Mouse (Mus musculus) neural tube, embryonic 11.5 days (tissue): ENCODE data around the gene Cep170. TPM values are rescaled to one million over a fixed set of nuclear protein-coding genes. Genes with fewer than 3 reads are reported as not detected.

Experiments
- ATAC-seq: fragments of 200-750 bp; cut with Nextera tagmentation; 2 replicates; pipeline ENCODE4 v1.8.0; 2017; ENCODE audit warnings: moderate number of reproducible peaks, mild to moderate bottlenecking, moderate TSS enrichment, moderate library complexity; ENCODE audit not compliant: insufficient read depth, low FRiP score, low TSS enrichment
- DNase-seq: peaks from one replicate; pipeline ENCODE4 v3.0.0-alpha.2; 2015; ENCODE audit warnings: low spot score
- H3K27ac ChIP-seq: fragments of 300-500 bp; sonication (generic); 2 replicates; pipeline ENCODE4 v1.5.1; 2014; ENCODE audit warnings: low read depth, mild to moderate bottlenecking, low read length
- H3K27me3 ChIP-seq: fragments of 300-500 bp; sonication (generic); 2 replicates; pipeline ENCODE4 v1.6.1; 2014; ENCODE audit warnings: mild to moderate bottlenecking, low read length, mixed read lengths; ENCODE audit not compliant: control insufficient read depth, insufficient read depth
- H3K36me3 ChIP-seq: fragments of 300-500 bp; sonication (generic); 2 replicates; pipeline ENCODE4 v1.6.1; 2014; ENCODE audit warnings: mild to moderate bottlenecking, low read length, moderate library complexity, mixed read lengths; ENCODE audit not compliant: control insufficient read depth, insufficient read depth
- H3K4me1 ChIP-seq: fragments of 300-500 bp; sonication (generic); 2 replicates; pipeline ENCODE4 v1.6.1; 2014; ENCODE audit warnings: low read length, mixed read lengths; ENCODE audit not compliant: control insufficient read depth, insufficient read depth
- H3K4me2 ChIP-seq: fragments of 300-500 bp; sonication (generic); 2 replicates; pipeline ENCODE4 v1.6.1; 2014; ENCODE audit warnings: low read depth, mild to moderate bottlenecking, moderate library complexity
- H3K4me3 ChIP-seq: fragments of 300-500 bp; sonication (generic); 2 replicates; pipeline ENCODE4 v1.5.1; 2014; ENCODE audit warnings: low read depth, low read length
- H3K9ac ChIP-seq: fragments of 300-500 bp; sonication (generic); 2 replicates; pipeline ENCODE4 v1.6.1; 2014; ENCODE audit warnings: mild to moderate bottlenecking, low read length
- H3K9me3 ChIP-seq: fragments of 300-500 bp; sonication (generic); 2 replicates; pipeline ENCODE4 v1.6.1; 2016; ENCODE audit warnings: low read length; ENCODE audit not compliant: control insufficient read depth
- WGBS: fragments of 180-500 bp; shearing (Covaris S2); extraction: QIAGEN DNeasy Blood & Tissue Kit; methylation state at CpG from one replicate; pipeline ENCODE4 v1.1.7; 2014; 5-methylcytosine and 5-hydroxymethylcytosine counted together
- polyA plus RNA-seq: library from polyadenylated mRNA; unstranded; fragments of >200 nt; fragmentation: Nextera tagmentation; extraction: Ambion mirVana; gene quantifications from 2 replicates; pipeline ENCODE4 v1.2.1, GENCODE M21; 2014

The Cep170 gene
- polyA plus RNA-seq, result 75.8 and 86.6 TPM in 2 replicates

GRCm38 (mm10) chr1:176814036-176814420 lies at the start of gene Cep170:
Gene Cep170, minus strand, starts transcription at chr1:176814067.
- Histone ChIP-seq H3K4me1 (peaks cover 3% of the 10 kb centered on the region), H3K4me3 (peak within 1 kb of the TSS; percentile 89), H3K4me2 (peak within 1 kb of the TSS; percentile 51), H3K27ac (peak within 1 kb of the TSS; percentile 99), H3K9me3 (no peaks in the 10 kb centered on the region), H3K27me3 (no peaks in the 10 kb centered on the region), H3K9ac (peak within 1 kb of the TSS; percentile 96), H3K36me3 (no peaks in the 10 kb centered on the region)
- 0% methylated on average over 28 of the region's 28 CpGs for WGBS
- ATAC-seq (peak; percentile 95), DNase-seq (peak; percentile 100)

DNA sequence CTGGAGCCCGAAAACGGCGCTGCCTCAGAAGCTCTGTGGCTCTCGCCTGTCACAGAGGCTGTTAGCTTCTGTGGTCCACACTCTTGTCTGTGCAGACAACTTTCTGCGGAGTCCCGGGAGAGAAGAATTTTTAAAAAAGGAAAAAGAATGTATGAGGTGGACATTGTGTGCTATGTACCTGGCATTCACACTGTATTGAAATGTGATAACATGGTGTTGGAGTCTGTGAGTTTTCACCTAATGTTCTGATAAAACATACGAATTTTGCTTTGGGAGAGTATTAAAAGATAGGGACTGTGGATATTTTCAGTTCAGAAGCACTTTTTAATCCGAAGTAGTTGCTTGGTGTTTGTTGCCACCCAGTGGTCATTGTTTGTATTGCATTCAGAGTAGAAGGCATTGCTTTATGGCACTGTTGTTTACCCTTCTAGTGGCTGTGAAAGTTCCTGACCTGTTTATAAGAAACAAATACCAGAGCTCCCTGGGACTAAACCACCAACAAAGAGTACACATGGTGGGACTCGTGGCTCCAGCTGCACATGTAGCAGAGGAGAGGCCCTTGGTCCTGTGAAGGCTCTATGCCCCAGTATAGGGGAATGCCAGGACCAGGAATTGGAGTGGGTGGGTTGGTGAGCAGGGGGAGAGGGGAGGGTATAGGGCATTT lies 48.2 kb upstream of the Cep170 start:
- DNase-seq, result peak; percentile 40
- Histone ChIP-seq H3K9me3 (no peaks in the 10 kb centered on the region), H3K27ac (no peak overlapping the region), H3K36me3 (no peaks in the 10 kb centered on the region), H3K4me3 (no peak overlapping the region), H3K4me1 (no peaks in the 10 kb centered on the region), H3K27me3 (no peaks in the 10 kb centered on the region), H3K4me2 (no peak overlapping the region), H3K9ac (no peak overlapping the region)
- 61% methylated on average over 9 of the region's 9 CpGs for WGBS
- ATAC-seq, result no peak

DNA sequence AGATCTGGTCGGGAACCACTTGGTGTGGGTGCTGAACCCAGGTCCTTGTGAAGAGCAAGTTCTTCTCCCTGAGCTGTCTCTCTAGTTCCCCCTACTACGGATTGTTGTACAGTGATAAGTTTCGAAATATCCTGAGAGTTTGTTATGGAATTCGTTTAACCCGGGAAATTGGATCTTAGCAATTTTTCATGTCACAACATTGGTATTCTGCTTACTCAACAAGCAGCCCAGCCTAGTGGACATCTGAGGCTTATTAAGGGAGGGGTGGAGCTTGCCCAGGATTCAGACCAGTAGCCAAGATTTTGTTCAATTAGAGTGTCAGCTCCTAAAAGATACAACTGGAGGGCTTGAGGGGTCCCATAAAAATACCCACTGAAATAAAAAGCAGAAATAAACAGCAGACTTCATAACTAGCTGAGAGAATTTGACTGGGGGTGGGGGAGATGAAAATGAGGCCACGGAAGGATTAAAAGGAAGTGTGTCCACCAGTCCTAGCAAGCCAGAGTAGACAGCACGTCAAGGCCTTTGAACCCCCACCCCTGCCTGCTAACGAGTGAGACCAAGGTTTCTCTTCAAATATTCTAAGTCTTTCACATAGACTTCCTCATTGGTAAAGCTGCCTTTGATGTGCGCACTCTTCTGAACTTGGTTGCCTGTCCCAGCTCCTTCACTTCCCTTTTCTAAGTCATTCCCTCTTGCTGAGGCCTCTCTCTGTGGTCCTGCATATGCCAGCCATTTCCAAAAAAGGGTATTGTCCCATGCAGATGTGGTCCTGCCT lies 39.1 kb upstream of the Cep170 start:
- Histone ChIP-seq H3K27ac (no peak overlapping the region), H3K9ac (no peak overlapping the region), H3K27me3 (no peaks in the 10 kb centered on the region), H3K9me3 (no peaks in the 10 kb centered on the region), H3K36me3 (no peaks in the 10 kb centered on the region), H3K4me1 (no peaks in the 10 kb centered on the region), H3K4me2 (no peak overlapping the region), H3K4me3 (no peak overlapping the region)
- DNase-seq (no peak), ATAC-seq (no peak)
- WGBS, result 93% methylated on average over 9 of the region's 9 CpGs

DNA sequence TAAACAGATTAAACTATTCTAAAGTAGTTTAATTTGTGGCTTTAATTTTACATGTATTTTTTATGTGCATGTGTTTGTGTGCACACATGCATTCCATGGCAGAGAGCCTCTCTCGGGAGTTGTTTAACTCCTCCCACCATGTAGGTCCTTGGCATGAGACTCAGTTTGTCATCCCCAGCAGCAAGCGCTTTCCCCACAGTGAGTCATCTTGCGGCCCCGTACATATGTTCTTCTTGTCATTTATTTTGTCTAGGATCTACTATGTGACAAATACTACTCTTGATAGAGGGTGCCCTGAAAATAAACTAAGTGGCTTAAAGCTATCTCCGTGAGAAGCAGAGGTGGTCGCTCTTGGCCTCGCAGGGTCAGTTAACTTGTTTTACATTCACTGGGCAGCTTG lies 37.5 kb upstream of the Cep170 start:
- H3K9me3 ChIP-seq, result no peaks in the 10 kb centered on the region
- no peak overlapping the region for H3K4me2 ChIP-seq
- no peaks in the 10 kb centered on the region for H3K4me1 ChIP-seq
- no peaks in the 10 kb centered on the region for H3K27me3 ChIP-seq
- ATAC-seq (no peak), DNase-seq (no peak)
- no peak overlapping the region for H3K9ac ChIP-seq
- H3K27ac ChIP-seq, result no peak overlapping the region
- H3K36me3 ChIP-seq, result no peaks in the 10 kb centered on the region
- no peak overlapping the region for H3K4me3 ChIP-seq
- 95% methylated on average over 7 of the region's 7 CpGs for WGBS

- no peaks in the 10 kb centered on the region for H3K36me3 ChIP-seq
- H3K27me3 ChIP-seq, result no peaks in the 10 kb centered on the region
- H3K4me1 ChIP-seq, result no peaks in the 10 kb centered on the region
- H3K4me2 ChIP-seq, result no peak overlapping the region
- H3K4me3 ChIP-seq, result no peak overlapping the region
- ATAC-seq, result no peak
- no peak overlapping the region for H3K9ac ChIP-seq
- WGBS, result 90% methylated on average over 2 of the region's 2 CpGs
- H3K9me3 ChIP-seq, result no peaks in the 10 kb centered on the region
- no peak overlapping the region for H3K27ac ChIP-seq
- DNase-seq, result no peak
These were observed 35.5 kb upstream of the Cep170 start for GRCm38 (mm10) chr1:176849377-176849776.

GRCm38 (mm10) chr1:176848613-176849290 lies 34.9 kb upstream of the Cep170 start:
- no peaks in the 10 kb centered on the region for H3K27me3 ChIP-seq
- ATAC-seq (no peak), DNase-seq (no peak)
- no peak overlapping the region for H3K27ac ChIP-seq
- no peaks in the 10 kb centered on the region for H3K36me3 ChIP-seq
- 79% methylated on average over 11 of the region's 11 CpGs for WGBS
- H3K4me2 ChIP-seq, result no peak overlapping the region
- no peaks in the 10 kb centered on the region for H3K9me3 ChIP-seq
- no peak overlapping the region for H3K4me3 ChIP-seq
- H3K9ac ChIP-seq, result no peak overlapping the region
- H3K4me1 ChIP-seq, result no peaks in the 10 kb centered on the region

- no peaks in the 10 kb centered on the region for H3K27me3 ChIP-seq
- no peak overlapping the region for H3K4me2 ChIP-seq
- DNase-seq (no peak), ATAC-seq (no peak)
- no peak overlapping the region for H3K9ac ChIP-seq
- no peaks in the 10 kb centered on the region for H3K9me3 ChIP-seq
- H3K4me3 ChIP-seq, result no peak overlapping the region
- H3K36me3 ChIP-seq, result no peaks in the 10 kb centered on the region
- H3K4me1 ChIP-seq, result no peaks in the 10 kb centered on the region
- no peak overlapping the region for H3K27ac ChIP-seq
- 77% methylated on average over 10 of the region's 10 CpGs for WGBS
These were observed 33.4 kb upstream of the Cep170 start for GRCm38 (mm10) chr1:176847118-176847859.

DNA sequence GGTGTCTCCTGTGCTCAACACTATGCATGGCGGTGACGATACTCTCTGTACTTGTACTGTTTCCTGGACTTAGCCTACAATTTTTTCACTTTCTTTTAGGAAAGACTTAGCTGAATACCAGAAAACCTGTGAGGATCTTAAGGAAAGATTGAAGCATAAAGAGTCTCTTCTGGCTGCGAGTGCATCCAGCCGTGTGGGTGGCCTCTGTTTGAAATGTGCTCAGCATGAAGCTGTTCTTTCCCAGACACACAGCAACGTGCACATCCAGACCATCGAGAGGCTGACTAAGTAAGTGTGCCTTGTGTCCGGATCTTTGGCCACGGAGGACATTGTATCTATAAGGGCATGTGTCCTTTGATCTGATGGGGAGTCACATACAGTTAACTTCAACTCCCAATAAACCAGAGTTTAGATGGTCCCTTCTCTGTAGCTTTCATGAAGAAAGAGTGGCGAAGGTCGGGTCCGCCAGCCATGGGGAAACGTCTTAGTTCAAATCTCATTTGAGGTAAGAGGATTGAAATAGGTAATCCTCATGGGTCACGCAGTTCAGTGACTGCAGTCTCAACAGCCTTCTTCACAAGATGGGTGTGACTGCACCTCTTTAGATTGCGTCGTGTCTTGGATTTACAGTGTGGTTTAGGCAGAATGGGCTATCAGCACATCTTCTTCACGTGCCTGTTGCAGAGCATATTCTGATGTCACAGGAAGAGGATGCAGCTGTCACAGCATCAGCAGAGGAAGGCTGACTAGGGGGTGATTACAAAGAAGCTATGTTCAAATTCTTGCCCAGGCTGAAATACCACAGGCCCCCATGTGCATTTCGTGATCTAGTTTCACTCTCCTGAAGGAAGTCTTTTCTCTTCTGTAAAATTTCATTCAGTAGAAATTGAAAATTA lies 31.5 kb upstream of the Cep170 start:
- DNase-seq, result no peak
- Histone ChIP-seq H3K36me3 (no peaks in the 10 kb centered on the region), H3K27ac (no peak overlapping the region), H3K9me3 (no peaks in the 10 kb centered on the region), H3K27me3 (no peaks in the 10 kb centered on the region), H3K4me3 (no peak overlapping the region), H3K4me2 (no peak overlapping the region), H3K4me1 (no peaks in the 10 kb centered on the region), H3K9ac (no peak overlapping the region)
- ATAC-seq, result no peak
- WGBS, result 84% methylated on average over 17 of the region's 17 CpGs
